Mouse (Mus musculus): ENCODE measurements at regions not wholly inside any gene's neighbourhood (a gene's known extent, or its start where the extent isn't known, plus 50 kb on each side); places are given as distances from the start of the nearest gene placed in this dataset.

- no peak for TF ChIP-seq MAX (IDR thresholded peaks at IDR 0.05; ENCODE audit: low read length)
- no peak for TF ChIP-seq CTCF (conservative IDR thresholded peaks at IDR 0.05 in 1 of 2, IDR thresholded peaks at IDR 0.05 in 1 of 2; ENCODE audit: low read depth in 2 of 2, low read length in 2 of 2)
These were observed 51.6 kb upstream of the Zfp462 start for GRCm38 (mm10) chr4:54893288-54893687.
